Mouse (Mus musculus) heart, embryonic 13.5 days (tissue): ENCODE data around the gene Slc26a5. TPM values are rescaled to one million over a fixed set of nuclear protein-coding genes. Genes with fewer than 3 reads are reported as not detected.

Experiments used
- ATAC-seq: fragments of 200-750 bp; cut with Nextera tagmentation; 2 replicates; pipeline ENCODE4 v1.8.0; 2017; ENCODE audit warnings: moderate TSS enrichment; ENCODE audit not compliant: insufficient number of reproducible peaks, low FRiP score, low TSS enrichment; ENCODE audit errors: extremely low read depth
- H3K27ac ChIP-seq: fragments of 300-500 bp; sonication (generic); replicated peaks from 2 replicates; pipeline ENCODE4 v1.5.1; 2015; ENCODE audit warnings: moderate library complexity, mild to moderate bottlenecking, inconsistent platforms
- H3K27me3 ChIP-seq: fragments of 300-500 bp; sonication (generic); replicated peaks from 2 replicates; pipeline ENCODE4 v1.6.1; 2015; ENCODE audit warnings: mild to moderate bottlenecking, inconsistent platforms
- H3K36me3 ChIP-seq: fragments of 300-500 bp; sonication (generic); 2 replicates; pipeline ENCODE4 v1.6.1; 2015; ENCODE audit warnings: mild to moderate bottlenecking, inconsistent platforms
- H3K4me1 ChIP-seq: fragments of 300-500 bp; sonication (generic); 2 replicates; pipeline ENCODE4 v1.6.1; 2015; ENCODE audit warnings: inconsistent platforms
- H3K4me2 ChIP-seq: fragments of 300-500 bp; sonication (generic); 2 replicates; pipeline ENCODE4 v1.6.1; 2015; ENCODE audit warnings: inconsistent platforms, mild to moderate bottlenecking, moderate library complexity
- H3K4me3 ChIP-seq: fragments of 300-500 bp; sonication (generic); 2 replicates; pipeline ENCODE4 v1.5.1; 2015; ENCODE audit warnings: moderate library complexity, mild to moderate bottlenecking, inconsistent platforms
- H3K9ac ChIP-seq: fragments of 300-500 bp; sonication (generic); 2 replicates; pipeline ENCODE4 v1.6.1; 2015; ENCODE audit warnings: inconsistent platforms, mild to moderate bottlenecking, moderate library complexity
- H3K9me3 ChIP-seq: fragments of 300-500 bp; sonication (generic); 2 replicates; pipeline ENCODE4 v1.6.1; 2016; ENCODE audit warnings: inconsistent platforms
- WGBS: fragments of 180-500 bp; shearing (Covaris S2); methylation state at CpG from one replicate; pipeline ENCODE4 v1.1.7; 2015; ENCODE audit warnings: mixed read lengths; 5-methylcytosine and 5-hydroxymethylcytosine counted together
- polyA plus RNA-seq: library from polyadenylated mRNA; unstranded; fragments of >200 nt; fragmentation: Nextera tagmentation; extraction: Ambion mirVana; gene quantifications from 2 replicates; pipeline ENCODE4 v1.2.1, GENCODE M21; 2015

The Slc26a5 gene
- polyA plus RNA-seq, 1 experiment from 2014 or later = not detected

DNA sequence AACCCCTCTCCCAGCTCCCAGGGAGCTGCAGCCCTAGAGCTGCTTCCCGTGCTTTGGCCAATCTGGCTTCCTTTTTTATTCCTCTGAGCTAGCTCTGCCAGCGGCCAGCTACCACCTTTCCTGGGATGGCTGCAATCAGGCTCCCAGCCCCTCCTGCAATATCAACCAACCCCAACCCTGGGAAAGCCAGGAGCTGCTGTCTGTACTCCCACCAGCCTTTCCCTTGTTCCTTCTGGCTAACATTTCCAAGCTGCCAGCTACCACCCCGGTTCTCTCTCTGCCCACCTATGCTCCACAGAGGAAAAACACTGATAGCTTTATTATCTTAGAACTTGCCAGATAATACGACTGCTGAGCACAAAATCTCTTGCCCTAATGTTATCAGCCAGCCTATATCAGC lies 60.6 kb downstream of the Slc26a5 start:
- Histone ChIP-seq H3K27ac (no peak overlapping the region), H3K9me3 (no peaks in the 10 kb centered on the region), H3K4me1 (no peaks in the 10 kb centered on the region), H3K36me3 (peaks cover 47% of the 10 kb centered on the region), H3K4me2 (no peak overlapping the region), H3K27me3 (no peaks in the 10 kb centered on the region), H3K9ac (no peak overlapping the region), H3K4me3 (no peak overlapping the region)
- no peak for ATAC-seq
- 30% methylated on average over 4 of the region's 4 CpGs for WGBS

DNA sequence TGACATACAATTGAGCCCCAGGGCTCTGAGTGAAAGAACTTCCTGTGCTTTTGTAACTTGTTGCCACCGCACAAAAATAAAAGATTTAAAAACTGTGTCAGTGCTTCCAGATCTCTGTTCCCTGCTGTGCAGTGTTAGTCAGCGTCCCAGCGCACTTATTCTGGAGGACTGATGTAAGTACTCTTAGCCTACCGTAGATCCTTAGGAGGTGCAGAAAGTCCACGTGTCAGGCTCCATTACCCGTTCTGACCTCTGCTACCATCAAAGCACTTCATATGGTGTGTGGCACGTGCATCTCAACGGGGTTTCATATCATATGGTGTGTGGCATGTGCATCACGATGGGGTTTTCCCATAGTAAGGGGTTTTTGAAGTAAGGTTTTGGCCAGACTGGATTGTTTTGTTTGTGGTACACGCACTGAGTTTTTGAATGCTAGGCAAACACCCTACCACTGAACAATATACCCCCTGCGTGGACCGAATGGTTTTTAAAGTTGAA lies 61.7 kb downstream of the Slc26a5 start:
- Histone ChIP-seq H3K4me2 (no peak overlapping the region), H3K4me3 (no peak overlapping the region), H3K27me3 (no peaks in the 10 kb centered on the region), H3K36me3 (peaks cover 56% of the 10 kb centered on the region), H3K27ac (no peak overlapping the region), H3K9me3 (no peaks in the 10 kb centered on the region), H3K4me1 (no peaks in the 10 kb centered on the region), H3K9ac (no peak overlapping the region)
- WGBS = 91% methylated on average over 12 of the region's 12 CpGs
- ATAC-seq = no peak

DNA sequence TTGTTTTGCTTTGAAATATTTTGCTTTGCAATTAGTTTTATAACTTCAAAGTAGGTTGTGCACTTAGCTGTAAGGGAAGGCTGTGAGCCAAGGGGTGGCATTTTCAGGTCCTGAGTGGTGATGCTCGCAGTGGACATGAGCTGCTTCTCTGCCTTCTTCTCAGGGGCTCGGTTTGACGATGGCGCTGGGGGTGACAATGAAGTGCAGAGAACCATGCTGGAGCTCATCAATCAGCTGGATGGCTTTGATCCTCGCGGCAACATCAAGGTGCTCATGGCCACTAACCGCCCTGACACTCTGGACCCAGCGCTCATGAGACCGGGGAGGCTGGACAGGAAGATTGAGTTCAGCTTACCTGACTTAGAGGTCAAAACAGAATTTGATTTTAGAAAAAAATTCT lies 62.5 kb downstream of the Slc26a5 start:
- Histone ChIP-seq H3K4me1 (no peaks in the 10 kb centered on the region), H3K4me2 (no peak overlapping the region), H3K36me3 (peaks cover 63% of the 10 kb centered on the region), H3K27ac (no peak overlapping the region), H3K9me3 (no peaks in the 10 kb centered on the region), H3K9ac (no peak overlapping the region), H3K4me3 (no peak overlapping the region), H3K27me3 (no peaks in the 10 kb centered on the region)
- ATAC-seq = no peak
- whole genome bisulfite sequencing = 89% methylated on average over 9 of the region's 9 CpGs

DNA sequence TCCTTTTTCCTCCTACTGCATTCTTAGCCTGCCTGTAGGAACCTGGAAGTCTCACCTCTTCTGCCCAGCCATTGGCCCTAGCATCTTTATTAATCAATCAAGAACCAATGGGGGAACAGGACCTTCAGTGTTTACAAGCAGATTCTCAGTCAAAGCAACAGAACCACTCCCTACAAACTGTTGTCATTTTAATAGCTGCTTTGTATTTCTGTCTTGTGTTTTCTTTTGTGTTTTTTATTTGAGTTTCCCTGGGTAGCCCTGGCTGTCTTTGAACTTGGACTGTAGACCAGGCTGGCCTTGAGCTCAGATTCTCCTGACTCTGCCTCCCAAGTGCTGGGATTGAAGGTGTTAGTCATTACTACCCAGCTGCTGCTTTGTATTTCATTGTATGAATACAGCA lies 73.2 kb downstream of the Slc26a5 start:
- Histone ChIP-seq H3K4me2 (no peak overlapping the region), H3K27me3 (no peaks in the 10 kb centered on the region), H3K9ac (no peak overlapping the region), H3K4me3 (no peak overlapping the region), H3K36me3 (peaks cover 47% of the 10 kb centered on the region), H3K27ac (no peak overlapping the region), H3K9me3 (no peaks in the 10 kb centered on the region), H3K4me1 (peaks cover 23% of the 10 kb centered on the region)
- ATAC-seq = no peak

DNA sequence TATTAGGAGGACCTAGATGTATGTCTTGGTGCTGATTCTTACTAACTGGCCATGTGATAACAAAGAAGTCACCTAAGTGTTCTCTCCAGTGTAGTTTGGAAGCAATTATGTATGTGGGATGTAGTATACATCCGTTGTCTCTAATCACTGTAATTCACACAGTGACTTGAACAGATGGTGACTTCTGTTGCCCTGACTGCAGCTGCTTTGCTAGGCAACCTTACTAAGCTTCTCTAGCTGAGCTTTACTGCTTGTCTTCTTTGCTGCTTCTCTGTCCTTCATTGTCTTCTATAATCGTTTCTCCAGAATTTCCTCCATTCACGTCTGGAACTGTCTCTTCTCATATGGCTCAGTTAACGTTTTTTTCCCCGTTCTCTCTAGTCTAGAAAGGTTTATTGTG lies 76.3 kb downstream of the Slc26a5 start:
- peaks cover 26% of the 10 kb centered on the region for H3K4me1 ChIP-seq
- ATAC-seq = no peak
- no peaks in the 10 kb centered on the region for H3K27me3 ChIP-seq
- peaks cover 26% of the 10 kb centered on the region for H3K36me3 ChIP-seq
- no peak overlapping the region for H3K4me3 ChIP-seq
- no peak overlapping the region for H3K9ac ChIP-seq
- no peak overlapping the region for H3K4me2 ChIP-seq
- WGBS = 73% methylated on average over 5 of the region's 5 CpGs
- H3K9me3 ChIP-seq = no peaks in the 10 kb centered on the region
- H3K27ac ChIP-seq = no peak overlapping the region

DNA sequence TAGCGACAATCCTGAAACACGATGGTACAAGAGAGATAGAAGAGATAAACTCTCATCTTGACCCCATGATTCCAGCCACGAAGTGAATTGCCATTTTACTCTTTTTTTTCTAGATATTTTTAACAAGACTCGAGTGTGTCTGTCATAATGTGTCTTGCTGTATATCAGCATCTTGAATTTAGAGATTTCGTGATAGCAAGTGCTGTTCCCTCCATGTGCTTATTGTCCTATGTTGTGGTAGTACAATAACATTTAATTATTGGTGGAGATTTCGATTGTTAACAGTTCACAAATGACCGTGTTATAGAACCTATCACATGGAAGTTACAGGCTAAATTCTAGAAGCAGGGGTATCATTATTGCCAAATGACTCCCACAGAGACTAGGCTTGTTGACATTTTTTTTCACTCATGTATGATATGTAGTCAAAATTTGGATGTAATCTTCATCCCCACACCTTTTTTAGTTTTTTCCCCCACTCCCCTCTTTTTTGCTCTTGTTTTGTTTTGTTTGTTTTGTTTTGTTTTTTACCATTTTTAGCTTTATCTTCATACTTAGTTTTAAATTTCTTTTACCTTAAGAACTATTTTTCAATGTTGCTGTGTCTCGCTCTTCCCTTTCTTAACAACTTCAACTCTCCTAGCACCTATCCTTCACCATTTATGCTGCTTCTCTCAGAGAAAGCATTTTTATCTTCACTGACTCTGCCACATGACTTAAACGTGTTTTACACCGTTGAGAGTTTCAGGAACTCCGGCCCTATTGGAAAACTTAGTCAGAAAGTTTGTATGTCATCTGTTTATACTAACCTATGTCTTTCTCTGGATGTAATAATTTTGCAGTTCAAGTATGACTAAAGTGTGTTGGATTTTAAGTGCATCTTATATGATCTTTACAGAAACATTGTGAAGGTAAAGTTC lies 78.0 kb downstream of the Slc26a5 start:
- Histone ChIP-seq H3K36me3 (peaks cover 30% of the 10 kb centered on the region), H3K27me3 (no peaks in the 10 kb centered on the region), H3K9me3 (no peaks in the 10 kb centered on the region), H3K27ac (peak overlapping the region; percentile 86), H3K4me2 (peak overlapping the region; percentile 96), H3K9ac (peak overlapping the region; percentile 96), H3K4me1 (peaks cover 26% of the 10 kb centered on the region), H3K4me3 (peak overlapping the region; percentile 89)
- 32% methylated on average over 11 of the region's 11 CpGs for WGBS
- ATAC-seq = no peak

DNA sequence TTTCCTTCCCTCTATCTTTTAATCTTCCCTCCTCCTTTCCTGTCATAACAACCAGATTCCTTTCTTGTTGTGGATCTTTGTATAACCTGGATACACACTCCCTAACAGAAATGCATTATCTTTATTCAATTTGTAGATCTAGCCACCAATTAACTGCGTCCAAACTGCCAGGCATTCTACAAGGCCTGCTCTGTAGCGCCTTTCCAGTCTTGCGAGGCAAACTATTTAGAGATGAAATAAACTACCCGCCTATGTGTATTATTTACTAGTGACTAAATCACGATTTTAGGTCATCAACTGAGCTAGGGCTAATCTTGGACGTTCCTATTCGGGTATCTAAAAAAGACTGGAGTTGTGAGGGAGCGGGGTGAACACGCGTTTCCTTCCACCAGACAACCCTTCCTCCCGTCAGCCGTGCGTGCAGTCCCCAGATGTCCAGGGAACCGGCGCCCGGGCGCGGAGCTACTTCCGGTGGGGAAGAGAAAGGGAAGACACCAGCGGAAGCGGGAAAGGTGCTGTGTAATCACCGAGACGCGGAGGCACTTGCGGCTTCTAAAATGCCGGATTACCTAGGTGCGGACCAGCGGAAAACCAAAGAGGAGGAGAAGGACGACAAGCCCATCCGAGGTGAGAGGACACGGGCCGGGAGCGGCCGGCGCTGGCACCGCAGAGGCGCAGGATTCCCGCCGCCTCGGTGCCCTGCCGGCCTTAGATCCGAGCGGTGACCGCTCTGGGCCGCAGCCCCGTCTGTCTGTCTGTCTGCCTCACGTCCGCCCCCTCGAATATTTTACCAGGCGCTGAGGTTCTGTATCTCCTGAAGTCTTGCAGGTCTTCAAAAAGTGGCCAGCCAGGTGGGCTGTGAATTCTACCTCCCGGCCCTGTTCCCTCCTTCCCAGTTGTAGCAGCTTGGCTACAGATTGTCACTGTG lies 78.9 kb downstream of the Slc26a5 start:
- WGBS = 2% methylated on average over 51 of the region's 51 CpGs
- peak overlapping the region; percentile 86 for H3K27ac ChIP-seq
- H3K27me3 ChIP-seq = no peaks in the 10 kb centered on the region
- H3K9me3 ChIP-seq = no peaks in the 10 kb centered on the region
- H3K9ac ChIP-seq = peak overlapping the region; percentile 96
- ATAC-seq = peak; percentile 64; the same call in 1 of the 2 replicates
- peak overlapping the region; percentile 89 for H3K4me3 ChIP-seq
- peaks cover 26% of the 10 kb centered on the region for H3K4me1 ChIP-seq
- H3K36me3 ChIP-seq = peaks cover 31% of the 10 kb centered on the region
- H3K4me2 ChIP-seq = peak overlapping the region; percentile 96

DNA sequence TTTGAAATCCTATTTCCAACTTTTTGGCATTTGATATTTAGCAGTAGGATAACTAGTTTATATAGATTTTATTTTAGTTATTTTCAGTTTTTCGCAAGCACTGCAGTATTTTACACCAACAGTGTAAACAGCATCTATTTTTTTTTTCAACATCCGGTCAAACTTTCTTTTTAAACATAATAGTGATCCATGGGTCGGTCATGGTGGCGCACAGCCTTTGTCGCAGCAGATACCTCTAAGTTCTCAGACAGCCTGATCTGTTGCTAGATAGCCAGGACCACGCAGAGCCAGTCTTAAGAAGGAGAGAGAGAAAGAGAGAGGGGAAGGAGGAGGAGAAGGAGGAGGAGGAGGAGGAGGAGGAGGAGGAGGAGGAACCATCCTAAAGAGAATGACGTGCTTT lies 79.6 kb downstream of the Slc26a5 start:
- no peak for ATAC-seq
- 81% methylated on average over 7 of the region's 7 CpGs for WGBS
- Histone ChIP-seq H3K27me3 (no peaks in the 10 kb centered on the region), H3K9ac (no peak overlapping the region), H3K27ac (no peak overlapping the region), H3K36me3 (peaks cover 39% of the 10 kb centered on the region), H3K4me1 (peaks cover 26% of the 10 kb centered on the region), H3K4me3 (peak overlapping the region; percentile 89; the same call in 1 of the 2 replicates), H3K9me3 (no peaks in the 10 kb centered on the region), H3K4me2 (peak overlapping the region; percentile 96)

DNA sequence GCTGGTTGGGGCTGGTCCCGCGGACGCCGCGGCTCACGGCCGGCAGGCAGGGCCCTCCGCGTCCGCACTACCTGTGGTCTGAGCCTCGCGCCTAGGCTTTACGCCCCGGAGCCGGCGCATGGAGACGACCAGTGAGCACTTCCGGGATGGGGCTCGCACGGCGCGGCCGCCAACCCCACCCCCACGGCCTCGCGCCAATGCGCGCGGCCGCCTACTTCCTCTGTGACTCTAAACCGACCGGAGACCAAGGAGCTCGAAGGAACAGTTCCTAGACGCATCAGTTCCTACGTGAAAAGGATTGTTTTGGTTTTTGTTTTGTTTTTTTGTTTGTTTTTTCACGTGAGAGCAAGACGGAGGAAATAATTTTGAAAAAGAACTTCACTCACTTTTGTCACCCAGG lies 80.4 kb downstream of the Slc26a5 start, which contains the start of the genes Dnajc2 and Psmc2:
Gene Dnajc2 (minus strand): TSS at position 199 of the 400 bp plus-strand sequence.
Gene Psmc2 (plus strand): TSS at position 231 of the 400 bp plus-strand sequence.
- peaks cover 43% of the 10 kb centered on the region for H3K36me3 ChIP-seq

DNA sequence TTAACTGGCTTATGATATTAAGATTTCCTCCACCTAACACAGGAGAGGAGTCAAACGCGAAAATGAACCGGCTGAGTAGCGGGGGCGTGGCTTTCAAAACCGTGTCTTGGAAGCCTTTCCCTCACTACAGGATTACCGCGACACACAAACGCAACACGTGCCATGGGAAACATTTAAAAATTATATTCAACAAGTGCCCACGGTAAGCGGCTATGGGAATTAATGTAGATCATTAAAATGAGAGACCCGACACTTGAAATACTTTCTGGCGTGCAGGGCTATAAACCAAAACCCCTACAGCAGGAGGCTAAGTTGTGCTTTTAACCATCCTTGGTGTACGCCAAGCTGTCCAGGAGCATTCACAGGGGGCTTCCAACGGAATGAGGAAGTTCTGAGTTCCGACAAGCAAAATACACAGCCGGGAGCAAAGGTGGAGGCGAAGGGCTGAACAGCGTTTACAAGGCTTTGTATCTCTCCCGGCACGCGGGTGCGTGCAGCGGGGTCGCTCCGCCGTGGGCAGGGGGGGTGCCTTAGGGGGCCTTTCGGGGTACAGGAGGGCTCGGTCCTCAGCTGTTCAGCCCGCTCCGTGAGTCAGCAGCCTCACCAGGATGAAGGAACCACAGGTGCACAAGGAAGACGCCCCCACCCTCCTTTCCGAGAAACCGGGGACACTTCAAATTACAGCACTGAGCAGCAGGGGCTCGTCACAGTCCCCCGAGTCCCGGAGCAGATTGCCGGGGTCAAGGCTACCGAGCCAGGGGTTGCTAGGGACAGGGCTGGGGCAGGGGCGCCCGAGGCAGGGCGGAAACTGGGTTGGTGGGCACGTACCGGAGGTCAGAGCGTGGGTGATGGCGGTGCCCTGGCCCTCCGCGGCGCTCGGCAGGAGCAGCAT lies 81.0 kb downstream of the Slc26a5 start:
- Histone ChIP-seq H3K36me3 (peaks cover 47% of the 10 kb centered on the region), H3K4me3 (peak overlapping the region; percentile 98), H3K9me3 (no peaks in the 10 kb centered on the region), H3K4me2 (peak overlapping the region; percentile 96), H3K27me3 (no peaks in the 10 kb centered on the region), H3K27ac (peak overlapping the region; percentile 55), H3K4me1 (peaks cover 26% of the 10 kb centered on the region), H3K9ac (peak overlapping the region; percentile 89)
- WGBS = under 1% methylated on average over 51 of the region's 51 CpGs
- ATAC-seq = peak; percentile 27; the same call in 1 of the 2 replicates

More for the DNA sequence above, 80.4 kb downstream of the Slc26a5 start, which contains the start of the genes Dnajc2 and Psmc2:
- H3K4me3 ChIP-seq = peak within 1 kb of the TSS; percentile 98
- H3K9me3 ChIP-seq = no peaks in the 10 kb centered on the region
- peaks cover 26% of the 10 kb centered on the region for H3K4me1 ChIP-seq
- no peaks in the 10 kb centered on the region for H3K27me3 ChIP-seq
- H3K4me2 ChIP-seq = peak within 1 kb of the TSS; percentile 96
- peak; percentile 89 for ATAC-seq
- peak within 1 kb of the TSS; percentile 86 for H3K27ac ChIP-seq
- WGBS = under 1% methylated on average over 37 of the region's 37 CpGs
- H3K9ac ChIP-seq = peak within 1 kb of the TSS; percentile 96
